Mouse (Mus musculus) forebrain, embryonic 15.5 days (tissue): ENCODE measurements around the gene Zc3h18. TPM values are rescaled to one million over a fixed set of nuclear protein-coding genes. Genes with fewer than 3 reads are reported as not detected.
A peak's percentile ranks its signal among the peaks of the same experiment; 100 is the strongest.

ENCODE experiments used
- ATAC-seq: fragments of 200-750 bp; cut with Nextera tagmentation; replicated peaks from 2 replicates; pipeline ENCODE4 v1.8.0; 2017; ENCODE audit warnings: mild to moderate bottlenecking, moderate TSS enrichment, moderate library complexity
- H3K27ac ChIP-seq: fragments of 300-500 bp; sonication (generic); replicated peaks from 2 replicates; pipeline ENCODE4 v1.5.1; 2015; ENCODE audit warnings: mild to moderate bottlenecking, inconsistent platforms
- H3K27me3 ChIP-seq: fragments of 300-500 bp; sonication (generic); 2 replicates; pipeline ENCODE4 v1.6.1; 2015; ENCODE audit warnings: inconsistent platforms
- H3K36me3 ChIP-seq: fragments of 300-500 bp; sonication (generic); 2 replicates; pipeline ENCODE4 v1.6.1; 2015; ENCODE audit warnings: mild to moderate bottlenecking, inconsistent platforms
- H3K4me1 ChIP-seq: fragments of 300-500 bp; sonication (generic); 2 replicates; pipeline ENCODE4 v1.6.1; 2015; ENCODE audit warnings: inconsistent platforms
- H3K4me2 ChIP-seq: fragments of 300-500 bp; sonication (generic); replicated peaks from 2 replicates; pipeline ENCODE4 v1.6.1; 2015; ENCODE audit warnings: mild to moderate bottlenecking, inconsistent platforms
- H3K4me3 ChIP-seq: fragments of 300-500 bp; sonication (generic); 2 replicates; pipeline ENCODE4 v1.5.1; 2015; ENCODE audit warnings: mild to moderate bottlenecking, inconsistent platforms
- H3K9ac ChIP-seq: fragments of 300-500 bp; sonication (generic); replicated peaks from 2 replicates; pipeline ENCODE4 v1.6.1; 2015; ENCODE audit warnings: mild to moderate bottlenecking, inconsistent platforms
- H3K9me3 ChIP-seq: fragments of 300-500 bp; sonication (generic); 2 replicates; pipeline ENCODE4 v1.6.1; 2016; ENCODE audit warnings: inconsistent platforms
- WGBS: fragments of 180-500 bp; shearing (Covaris S2); methylation state at CpG from one replicate; pipeline ENCODE4 v1.1.7; 2015; ENCODE audit warnings: mixed read lengths; 5-methylcytosine and 5-hydroxymethylcytosine counted together
- polyA plus RNA-seq: library from polyadenylated mRNA; unstranded; fragments of >200 nt; fragmentation: Nextera tagmentation; extraction: Ambion mirVana; gene quantifications from 2 replicates; pipeline ENCODE4 v1.2.1, GENCODE M21; 2015

The Zc3h18 gene
- polyA plus RNA-seq, 1 experiment from 2014 or later, result 48.4 TPM

- Histone ChIP-seq H3K27ac (no peak within 1 kb of the TSS), H3K4me1 (peaks cover 11% of the 10 kb centered on the region), H3K9ac (peak within 1 kb of the TSS; percentile 18; the same call in 1 of the 2 replicates), H3K9me3 (no peaks in the 10 kb centered on the region), H3K4me2 (peak within 1 kb of the TSS; percentile 57), H3K36me3 (peaks cover 32% of the 10 kb centered on the region), H3K27me3 (no peaks in the 10 kb centered on the region), H3K4me3 (peak within 1 kb of the TSS; percentile 35)
- peak; percentile 66 for ATAC-seq
- WGBS, result 6% methylated on average over 43 of the region's 45 CpGs
These were observed 56.2 kb downstream of the Zc3h18 start, which contains the start of gene Cyba for GRCm38 (mm10) chr8:122432443-122433268. Gene Cyba, minus strand, starts transcription at chr8:122432930.

DNA sequence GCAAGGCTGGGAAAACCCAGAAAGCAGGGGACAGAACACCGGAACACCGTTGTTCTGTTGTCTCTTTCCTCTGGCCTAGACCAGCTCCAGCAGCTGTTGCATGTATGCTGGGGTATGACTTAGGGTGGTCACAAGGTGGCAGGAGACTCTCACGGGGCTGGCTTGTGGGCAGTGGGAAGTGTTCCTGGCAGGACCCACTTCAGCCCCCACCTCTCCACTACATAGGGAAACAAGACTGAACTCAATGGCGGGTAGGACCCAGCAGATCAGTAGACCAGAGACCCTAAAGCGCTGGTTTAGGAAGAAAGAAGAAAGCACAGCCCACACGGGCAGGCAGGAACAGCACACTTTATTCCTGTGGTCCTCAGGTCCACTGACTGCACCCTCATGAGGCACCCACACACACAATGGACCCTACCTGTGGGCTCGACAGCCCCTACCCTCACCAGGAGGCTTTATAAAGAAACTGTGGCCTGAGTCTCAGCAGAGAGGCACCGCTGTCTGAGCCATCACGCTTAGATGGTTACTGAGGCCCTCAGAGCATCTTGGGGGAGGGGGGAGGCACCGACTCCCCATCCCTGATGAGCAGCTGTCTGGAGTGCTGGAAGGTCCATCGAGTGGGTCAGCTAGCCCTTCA lies 57.0 kb downstream of the Zc3h18 start:
- Histone ChIP-seq H3K36me3 (peaks cover 34% of the 10 kb centered on the region), H3K27me3 (no peaks in the 10 kb centered on the region), H3K4me3 (no peak overlapping the region), H3K9me3 (no peaks in the 10 kb centered on the region), H3K9ac (no peak overlapping the region), H3K4me1 (peaks cover 11% of the 10 kb centered on the region), H3K4me2 (no peak overlapping the region), H3K27ac (no peak overlapping the region)
- peak; percentile 32 for ATAC-seq
- WGBS, result 66% methylated on average over 11 of the region's 11 CpGs

- H3K4me3 ChIP-seq, result no peak overlapping the region
- 89% methylated on average over 6 of the region's 6 CpGs for WGBS
- H3K27me3 ChIP-seq, result no peaks in the 10 kb centered on the region
- H3K4me2 ChIP-seq, result no peak overlapping the region
- no peak overlapping the region for H3K9ac ChIP-seq
- H3K27ac ChIP-seq, result no peak overlapping the region
- no peaks in the 10 kb centered on the region for H3K9me3 ChIP-seq
- no peak for ATAC-seq
- peaks cover 38% of the 10 kb centered on the region for H3K36me3 ChIP-seq
- peaks cover 11% of the 10 kb centered on the region for H3K4me1 ChIP-seq
These were observed 59.0 kb downstream of the Zc3h18 start for GRCm38 (mm10) chr8:122435375-122435774.

- Histone ChIP-seq H3K9ac (no peak overlapping the region), H3K27ac (no peak overlapping the region), H3K9me3 (no peaks in the 10 kb centered on the region), H3K36me3 (peaks cover 38% of the 10 kb centered on the region), H3K4me2 (no peak overlapping the region), H3K4me3 (no peak overlapping the region), H3K27me3 (no peaks in the 10 kb centered on the region), H3K4me1 (peaks cover 11% of the 10 kb centered on the region)
- ATAC-seq, result no peak
- 96% methylated on average over 9 of the region's 9 CpGs for WGBS
These were observed 59.7 kb downstream of the Zc3h18 start for GRCm38 (mm10) chr8:122436146-122436545.

DNA sequence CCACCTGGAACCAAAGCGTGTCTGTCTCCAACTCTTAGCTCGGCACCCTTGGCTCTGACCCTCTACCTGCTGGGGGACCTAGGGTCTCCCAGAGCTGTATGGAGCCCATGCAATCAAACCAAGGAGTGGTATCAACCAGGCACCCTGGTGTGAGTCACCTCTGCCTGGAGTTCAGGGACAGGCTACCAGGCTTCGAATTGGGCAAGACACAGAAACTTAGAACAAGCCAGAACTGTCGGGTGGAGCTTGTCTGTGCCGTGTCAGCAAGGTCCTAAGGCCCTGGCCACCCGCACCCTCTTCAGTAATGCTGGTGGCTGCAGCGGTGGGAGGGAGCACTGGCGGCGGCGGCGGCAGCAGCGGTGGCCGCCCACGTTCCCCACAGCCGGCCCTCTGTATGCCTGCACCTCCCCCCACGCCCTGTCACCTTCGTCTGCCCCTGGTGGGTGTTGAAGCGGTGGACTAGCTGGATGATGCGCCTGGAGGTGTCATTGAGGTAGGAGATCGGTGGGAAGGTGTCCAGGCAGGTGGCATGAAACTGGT lies 60.2 kb downstream of the Zc3h18 start:
- Histone ChIP-seq H3K27ac (no peak overlapping the region), H3K9ac (no peak overlapping the region), H3K9me3 (no peaks in the 10 kb centered on the region), H3K27me3 (no peaks in the 10 kb centered on the region), H3K4me1 (peaks cover 11% of the 10 kb centered on the region), H3K4me3 (no peak overlapping the region), H3K4me2 (no peak overlapping the region), H3K36me3 (peaks cover 38% of the 10 kb centered on the region)
- WGBS, result 89% methylated on average over 20 of the region's 20 CpGs
- no peak for ATAC-seq

- Histone ChIP-seq H3K9me3 (no peaks in the 10 kb centered on the region), H3K27me3 (no peaks in the 10 kb centered on the region), H3K27ac (no peak overlapping the region), H3K36me3 (peaks cover 38% of the 10 kb centered on the region), H3K9ac (no peak overlapping the region), H3K4me3 (no peak overlapping the region), H3K4me1 (peaks cover 13% of the 10 kb centered on the region), H3K4me2 (no peak overlapping the region)
- no peak for ATAC-seq
- 92% methylated on average over 13 of the region's 13 CpGs for WGBS
These were observed 61.4 kb downstream of the Zc3h18 start for GRCm38 (mm10) chr8:122437708-122438331.

DNA sequence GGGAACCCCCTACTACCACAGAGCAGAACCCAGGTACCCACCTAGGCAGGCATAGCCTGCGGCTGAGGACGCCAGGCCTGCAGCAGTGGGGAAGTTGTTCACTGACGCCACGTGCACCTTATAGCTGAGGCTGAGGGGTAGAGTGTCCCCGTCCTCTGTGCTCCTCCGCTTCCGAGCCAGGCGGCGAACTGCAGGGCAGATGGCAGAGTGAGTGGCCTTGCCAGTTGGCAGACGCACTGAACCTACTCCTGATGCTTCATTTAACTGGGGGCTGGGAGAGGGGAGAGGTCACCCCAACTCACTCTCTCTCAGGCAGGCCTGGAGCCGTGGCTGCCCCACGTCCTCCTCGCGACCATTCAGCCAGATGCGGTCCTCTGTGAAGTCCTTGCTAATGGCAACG lies 62.9 kb downstream of the Zc3h18 start:
- Histone ChIP-seq H3K27ac (no peak overlapping the region), H3K4me2 (no peak overlapping the region), H3K27me3 (no peaks in the 10 kb centered on the region), H3K9ac (no peak overlapping the region), H3K9me3 (no peaks in the 10 kb centered on the region), H3K4me1 (peaks cover 12% of the 10 kb centered on the region), H3K4me3 (no peak overlapping the region), H3K36me3 (peaks cover 33% of the 10 kb centered on the region)
- ATAC-seq, result no peak
- 89% methylated on average over 16 of the region's 16 CpGs for WGBS

GRCm38 (mm10) chr8:122441326-122441725 lies 64.9 kb downstream of the Zc3h18 start:
- Histone ChIP-seq H3K9ac (no peak overlapping the region), H3K9me3 (no peaks in the 10 kb centered on the region), H3K4me1 (peaks cover 28% of the 10 kb centered on the region), H3K27ac (no peak overlapping the region), H3K4me3 (no peak overlapping the region), H3K27me3 (no peaks in the 10 kb centered on the region), H3K36me3 (peaks cover 18% of the 10 kb centered on the region), H3K4me2 (no peak overlapping the region)
- WGBS, result 100% methylated on average over 1 of the region's 1 CpGs
- no peak for ATAC-seq

- WGBS, result 16% methylated on average over 7 of the region's 7 CpGs
- peaks cover 7% of the 10 kb centered on the region; the same call in 1 of the 2 replicates for H3K36me3 ChIP-seq
- H3K4me2 ChIP-seq, result peak overlapping the region; percentile 86
- no peak overlapping the region for H3K27ac ChIP-seq
- peaks cover 28% of the 10 kb centered on the region for H3K4me1 ChIP-seq
- no peaks in the 10 kb centered on the region for H3K27me3 ChIP-seq
- H3K9me3 ChIP-seq, result no peaks in the 10 kb centered on the region
- H3K4me3 ChIP-seq, result peak overlapping the region; percentile 64
- no peak for ATAC-seq
- peak overlapping the region; percentile 69 for H3K9ac ChIP-seq
These were observed 65.9 kb downstream of the Zc3h18 start for GRCm38 (mm10) chr8:122442356-122442755.

- Histone ChIP-seq H3K9ac (peak overlapping the region; percentile 69), H3K4me1 (peaks cover 28% of the 10 kb centered on the region), H3K27ac (peak overlapping the region; percentile 82), H3K36me3 (peaks cover 7% of the 10 kb centered on the region; the same call in 1 of the 2 replicates), H3K4me2 (peak overlapping the region; percentile 86), H3K9me3 (no peaks in the 10 kb centered on the region), H3K4me3 (peak overlapping the region; percentile 64), H3K27me3 (no peaks in the 10 kb centered on the region)
- no peak for ATAC-seq
- under 1% methylated on average over 12 of the region's 12 CpGs for WGBS
These were observed 66.4 kb downstream of the Zc3h18 start for GRCm38 (mm10) chr8:122442781-122443180.

DNA sequence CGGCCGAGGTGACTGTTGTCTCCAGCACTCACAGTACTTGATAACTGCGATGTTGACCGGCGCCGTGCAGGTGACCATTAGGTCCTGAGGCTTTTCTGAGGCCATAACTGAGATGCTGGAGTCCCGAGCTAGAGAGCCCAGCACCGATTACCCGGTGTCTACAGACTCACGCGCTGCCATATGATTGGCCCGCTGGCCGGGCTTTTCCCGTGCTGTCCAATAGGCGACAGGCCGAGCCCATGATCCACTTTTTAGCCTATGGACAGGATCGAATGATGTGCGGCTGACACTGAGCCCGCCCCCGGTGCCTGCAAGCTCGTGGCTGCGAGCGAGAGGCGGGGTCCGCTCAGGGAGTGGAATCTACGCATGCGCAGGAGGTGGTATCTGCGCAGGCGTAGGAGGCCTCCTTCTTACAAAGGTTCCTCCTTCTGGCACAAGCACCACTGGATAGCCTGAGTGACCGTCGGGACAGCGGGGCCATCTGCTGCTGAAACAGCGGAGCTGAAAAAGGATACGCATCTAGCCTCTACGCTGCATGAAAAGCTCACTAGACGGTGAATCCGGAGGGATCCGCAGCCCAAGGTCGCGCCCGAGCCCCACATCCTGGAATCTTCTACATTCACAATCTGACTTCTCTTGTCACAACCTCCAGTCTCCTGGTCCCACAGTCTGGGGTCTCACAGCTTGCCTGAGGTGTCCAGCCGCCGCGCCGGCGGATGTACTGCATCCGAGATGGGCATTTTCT lies 67.0 kb downstream of the Zc3h18 start, which contains the start of gene Mvd:
TSS of gene Mvd (minus strand) at position 161 of the 745 bp plus-strand sequence.
- Histone ChIP-seq H3K27me3 (no peaks in the 10 kb centered on the region), H3K27ac (peak within 1 kb of the TSS; percentile 98), H3K4me1 (peaks cover 28% of the 10 kb centered on the region), H3K9me3 (no peaks in the 10 kb centered on the region), H3K36me3 (peaks cover 4% of the 10 kb centered on the region; the same call in 1 of the 2 replicates), H3K4me2 (peak within 1 kb of the TSS; percentile 86), H3K9ac (peak within 1 kb of the TSS; percentile 84), H3K4me3 (peak within 1 kb of the TSS; percentile 64)
- peak; percentile 99 for ATAC-seq
- WGBS, result under 1% methylated on average over 47 of the region's 47 CpGs
